ENCODE assay signal across 8 mouse cellular contexts in the genomic region with DNA sequence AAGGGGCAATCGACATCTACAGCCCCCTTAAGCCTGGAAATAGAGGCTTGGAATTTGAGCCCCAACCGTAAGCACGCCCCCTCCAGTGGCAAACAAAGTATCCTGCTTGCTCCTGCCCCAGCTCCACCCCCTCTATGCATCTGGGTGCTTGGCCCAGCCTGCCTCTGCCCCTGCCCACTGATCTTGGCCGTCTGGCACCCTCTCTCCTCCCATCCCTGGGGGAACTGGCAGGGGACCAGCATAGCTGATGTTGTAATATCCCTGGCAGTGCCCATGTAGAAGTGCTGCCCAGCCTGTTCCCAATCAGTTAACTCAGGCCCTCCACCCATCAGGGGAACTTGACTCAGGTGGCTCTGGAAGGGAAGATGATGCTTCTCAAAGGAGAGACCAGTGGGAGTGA. TPM values are rescaled to one million over a fixed set of nuclear protein-coding genes. Genes with fewer than 3 reads are reported as not detected.
A peak's percentile ranks its signal among the peaks of the same experiment; 100 is the strongest.
DNase-seq lines count a peak whose midpoint lies in the region; ATAC-seq and TF ChIP-seq lines count a peak whose summit lies in the region.

No protein-coding gene starts in this region.

- H3K27ac ChIP-seq in forebrain, embryonic 13.5 days: no peak overlapping the region
- no peak overlapping the region for H3K27ac ChIP-seq in hindbrain, embryonic 12.5 days
- H3K27ac ChIP-seq in left cerebral cortex, adult 2 months: peak overlapping the region; percentile 96
- H3K27ac ChIP-seq in midbrain, embryonic 12.5 days (replicated peaks): no peak overlapping the region
- H3K27ac ChIP-seq in thymus, adult 2 months (ENCODE audit: control insufficient read depth, insufficient read depth, low read length): peak overlapping the region; percentile 25; the same call in 1 of the 2 replicates

- peaks cover 18% of the 10 kb centered on the region for H3K4me1 ChIP-seq in forebrain, embryonic 13.5 days
- peaks cover 14% of the 10 kb centered on the region for H3K4me1 ChIP-seq in hindbrain, embryonic 12.5 days
- peaks cover 6% of the 10 kb centered on the region; the same call in 1 of the 2 replicates for H3K4me1 ChIP-seq in midbrain, embryonic 12.5 days
- H3K4me1 ChIP-seq in thymus, adult 2 months (replicated peaks; ENCODE audit: control insufficient read depth, insufficient read depth, low read length): peaks cover 24% of the 10 kb centered on the region

- ATAC-seq in CD4-positive, CD25-positive, alpha-beta regulatory T cell, adult 4 months: no peak
- peak; percentile 9 for ATAC-seq in forebrain, embryonic 13.5 days
- no peak for ATAC-seq in hindbrain, embryonic 12.5 days (ENCODE audit: low FRiP score)
- no peak for ATAC-seq in midbrain, embryonic 12.5 days (ENCODE audit: low FRiP score, low read depth)

- H3K9ac ChIP-seq in forebrain, embryonic 13.5 days: peak overlapping the region; percentile 82
- H3K9ac ChIP-seq in hindbrain, embryonic 12.5 days: peak overlapping the region; percentile 89
- peak overlapping the region; percentile 86 for H3K9ac ChIP-seq in midbrain, embryonic 12.5 days (replicated peaks)

- peak overlapping the region; percentile 80 for H3K4me2 ChIP-seq in forebrain, embryonic 13.5 days
- H3K4me2 ChIP-seq in hindbrain, embryonic 12.5 days (replicated peaks): peak overlapping the region; percentile 88
- H3K4me2 ChIP-seq in midbrain, embryonic 12.5 days (replicated peaks): peak overlapping the region; percentile 84

- no peaks in the 10 kb centered on the region for H3K27me3 ChIP-seq in forebrain, embryonic 13.5 days
- no peaks in the 10 kb centered on the region for H3K27me3 ChIP-seq in hindbrain, embryonic 12.5 days
- 0 out of 2 replicates have a peak, but pooled peaks cover 5% of the 10 kb centered on the region for H3K27me3 ChIP-seq in midbrain, embryonic 12.5 days
- H3K27me3 ChIP-seq in thymus, adult 2 months (ENCODE audit: control insufficient read depth, insufficient read depth, low read length): no peaks in the 10 kb centered on the region

- peak overlapping the region; percentile 71 for H3K4me3 ChIP-seq in forebrain, embryonic 13.5 days
- H3K4me3 ChIP-seq in hindbrain, embryonic 12.5 days: peak overlapping the region; percentile 74
- peak overlapping the region; percentile 85 for H3K4me3 ChIP-seq in left cerebral cortex, adult 2 months
- peak overlapping the region; percentile 75 for H3K4me3 ChIP-seq in midbrain, embryonic 12.5 days
- peak overlapping the region; percentile 94 for H3K4me3 ChIP-seq in thymus, adult 2 months (ENCODE audit: control insufficient read depth, insufficient read depth, low read length)

- peak; percentile 24 for DNase-seq in CD4-positive, CD25-positive, alpha-beta regulatory T cell, adult 2 months (ENCODE audit: low read depth, low spot score)
- peak; percentile 35 to 87 for DNase-seq in adrenal gland, adult (ENCODE audit: inconsistent age in 2 of 2, low spot score in 1 of 2)
- DNase-seq in left cerebral cortex, adult 2 months (ENCODE audit: extremely low spot score in 1 of 2, low spot score in 2 of 2): peak in 1 of 2 experiments; percentile 64
- DNase-seq in thymus, adult 2 months: peak; percentile 43

- H3K36me3 ChIP-seq in forebrain, embryonic 13.5 days (ENCODE audit: poor library complexity, severe bottlenecking): no peaks in the 10 kb centered on the region
- H3K36me3 ChIP-seq in hindbrain, embryonic 12.5 days: no peaks in the 10 kb centered on the region
- no peaks in the 10 kb centered on the region for H3K36me3 ChIP-seq in midbrain, embryonic 12.5 days
- no peaks in the 10 kb centered on the region for H3K36me3 ChIP-seq in thymus, adult 2 months (ENCODE audit: control insufficient read depth, insufficient read depth, low read length)

- H3K9me3 ChIP-seq in forebrain, embryonic 13.5 days (replicated peaks): no peaks in the 10 kb centered on the region
- H3K9me3 ChIP-seq in hindbrain, embryonic 12.5 days (replicated peaks): no peaks in the 10 kb centered on the region
- H3K9me3 ChIP-seq in midbrain, embryonic 12.5 days: no peaks in the 10 kb centered on the region

- no peak for TF ChIP-seq POLR2A in thymus, adult 2 months (IDR thresholded peaks at IDR 0.05; ENCODE audit: control insufficient read depth, extremely low read depth, insufficient read depth, low read length, poor library complexity)

- WGBS in forebrain, embryonic 13.5 days: 7% methylated on average over 4 of the region's 4 CpGs
- WGBS in hindbrain, embryonic 12.5 days: 6% methylated on average over 4 of the region's 4 CpGs
- WGBS in midbrain, embryonic 12.5 days: 10% methylated on average over 4 of the region's 4 CpGs
- 18% methylated on average over 4 of the region's 4 CpGs for WGBS in thymus, adult 2 months

- intact Hi-C loops in left cerebral cortex, adult 2 months (cut with DNase I): loop anchor here (10.0 kb wide), 1 partner anchor 979 kb away; no protein-coding TSS in a partner anchor

- TF ChIP-seq CTCF in left cerebral cortex, adult 2 months (IDR thresholded peaks at IDR 0.05): no peak; the same call in 1 of the 2 replicates
- no peak for TF ChIP-seq CTCF in thymus, adult 2 months (IDR thresholded peaks at IDR 0.05; ENCODE audit: borderline replicate concordance, control insufficient read depth, extremely low read depth, insufficient read depth, low read length, poor library complexity)

RNA-seq across cellular contexts. Expression of gene Ephb6, which starts 0.9 kb away (rescaled TPM):
- 10 to 100 TPM; 12.2 to 16.1 TPM for polyA plus RNA-seq in CD4-positive, CD25-positive, alpha-beta regulatory T cell, adult 4 months (2017; shearing (Covaris generic))
- polyA plus RNA-seq in forebrain, embryonic 13.5 days (2015; fragmentation: Nextera tagmentation; extraction: Ambion mirVana): 19.2 TPM in 2 replicates
- polyA plus RNA-seq in hindbrain, embryonic 12.5 days (2016; fragmentation: Nextera tagmentation; extraction: Ambion mirVana): 25.8 and 28.1 TPM in 2 replicates
- 100 to 1,000 TPM; 118 to 130 TPM for total RNA-seq in left cerebral cortex, adult 2 months (2021)
- 17.6 and 20.7 TPM in 2 replicates for polyA plus RNA-seq in midbrain, embryonic 12.5 days (2016; fragmentation: Nextera tagmentation; extraction: Ambion mirVana)
- 277 and 293 TPM in 2 replicates for polyA plus RNA-seq in thymus, adult 2 months (2012; rRNA removed)

RNA-seq across cellular contexts. Expression of gene Trpv6, which starts 30.0 kb away (rescaled TPM):
- polyA plus RNA-seq in CD4-positive, CD25-positive, alpha-beta regulatory T cell, adult 4 months (2017; shearing (Covaris generic)): under 1 TPM; 0.22 to 0.61 TPM
- 0.25 and 0.46 TPM in 2 replicates for polyA plus RNA-seq in forebrain, embryonic 13.5 days (2015; fragmentation: Nextera tagmentation; extraction: Ambion mirVana)
- 0.62 and 1.1 TPM in 2 replicates for polyA plus RNA-seq in hindbrain, embryonic 12.5 days (2016; fragmentation: Nextera tagmentation; extraction: Ambion mirVana)
- total RNA-seq in left cerebral cortex, adult 2 months (2021): 1 to 10 TPM; 1.9 to 2.5 TPM
- 0.37 and 0.58 TPM in 2 replicates for polyA plus RNA-seq in midbrain, embryonic 12.5 days (2016; fragmentation: Nextera tagmentation; extraction: Ambion mirVana)
- 0.05 TPM in 2 replicates for polyA plus RNA-seq in thymus, adult 2 months (2012; rRNA removed)

Comparison
In these comparisons a context has a peak if more than half of its experiments do, and no peak if none do; other contexts are left out.
1. H3K27ac ChIP-seq: peak in left cerebral cortex, adult 2 months (single experiment) and thymus, adult 2 months (single experiment); none in forebrain, embryonic 13.5 days (single experiment), hindbrain, embryonic 12.5 days (single experiment) and midbrain, embryonic 12.5 days (single experiment).
2. Peak in every context shown above with its lines, with median percentiles within 50 percentile points of each other: H3K4me2 ChIP-seq, H3K4me3 ChIP-seq and H3K9ac ChIP-seq.